Mouse (Mus musculus) layer of hippocampus, adult 11-12 months (tissue): ENCODE measurements around the gene Serpinb3d.
"Not testable (repeated sequence)": the region's sequence is repeated elsewhere in the genome, so short reads cannot be mapped to it uniquely, and the experiment has no call there.

Experiments used
- DNase-seq: peaks from one replicate; pipeline ENCODE4 v3.0.0; 2022; ENCODE audit warnings: low spot score

Serpinb3d gene

GRCm38 (mm10) chr1:107083406-107083805 lies at the start of gene Serpinb3d:
TSS of gene Serpinb3d (minus strand) at chr1:107083506.
- DNase-seq = no peak

DNA sequence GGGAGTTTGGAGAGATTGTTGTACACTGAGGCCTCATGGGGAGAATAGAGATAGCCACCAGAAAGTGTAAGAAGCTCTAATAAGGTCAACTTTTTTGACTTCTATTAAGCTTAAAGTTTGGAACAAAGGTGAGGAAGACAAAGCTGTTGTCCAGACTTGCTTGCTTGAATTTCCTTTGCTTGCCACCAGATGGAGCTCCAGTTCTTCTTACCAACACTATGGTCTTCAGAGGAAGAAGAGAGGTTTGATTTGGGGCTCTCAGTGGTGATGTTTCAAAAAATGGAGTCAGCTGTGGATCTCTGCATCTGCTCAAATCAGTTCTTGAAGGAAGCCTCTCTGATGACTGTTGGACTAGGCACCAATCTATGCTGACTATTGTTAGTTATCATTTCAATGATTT lies 44.1 kb upstream of the Serpinb3d start:
- peak; percentile 23 for DNase-seq

GRCm38 (mm10) chr1:107098417-107098816 lies 15.1 kb upstream of the Serpinb3d start:
- DNase-seq = no peak

DNA sequence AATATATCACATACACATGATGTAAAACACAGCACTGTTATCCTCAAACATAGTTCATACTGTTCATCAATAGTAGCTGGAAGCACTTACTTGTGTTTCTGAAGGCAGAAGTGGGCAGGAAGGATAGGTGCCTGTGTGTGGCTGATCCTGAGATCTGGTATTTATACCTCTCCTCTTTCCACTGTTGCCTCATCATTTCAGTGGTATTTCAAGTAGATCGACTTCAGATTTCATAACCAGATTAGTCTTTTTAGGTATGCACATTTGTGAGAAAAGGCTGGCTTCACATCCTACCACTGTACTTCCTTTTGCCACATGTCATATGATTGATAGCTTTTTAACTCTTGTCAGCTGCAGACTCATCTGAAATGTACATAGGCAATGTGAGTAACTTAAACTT lies 31.1 kb downstream of the Serpinb3d start, which contains the start of gene Serpinb3a:
Gene Serpinb3a, minus strand, starts transcription at position 101 of the 400 bp plus-strand sequence.
- no peak for DNase-seq

DNA sequence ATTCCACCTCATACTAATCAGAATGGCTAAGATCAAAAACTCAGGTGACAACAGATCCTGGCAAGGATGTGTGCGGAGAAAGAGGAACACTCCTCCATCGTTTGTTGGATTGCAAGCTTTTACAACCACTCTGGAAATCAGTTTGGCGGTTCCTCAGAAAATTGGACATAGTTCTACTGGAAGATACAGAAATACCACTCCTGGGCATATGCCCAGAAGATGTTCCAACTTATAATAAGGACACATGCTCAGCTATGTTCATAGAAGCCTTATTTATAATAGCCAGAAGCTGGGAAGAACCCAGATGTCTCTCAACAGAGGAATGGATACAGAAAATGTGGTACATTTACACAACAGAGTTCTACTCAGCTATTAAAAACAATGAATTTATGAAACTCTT lies 49.1 kb downstream of the Serpinb3d start:
- DNase-seq = not testable (repeated sequence)
